Mouse (Mus musculus): ENCODE results near the gene Rps6ka4. TPM values are rescaled to one million over a fixed set of nuclear protein-coding genes. Genes with fewer than 3 reads are reported as not detected.

The Rps6ka4 gene
- polyA plus RNA-seq (2012), result 0.39 and 0.46 TPM in 2 replicates

DNA sequence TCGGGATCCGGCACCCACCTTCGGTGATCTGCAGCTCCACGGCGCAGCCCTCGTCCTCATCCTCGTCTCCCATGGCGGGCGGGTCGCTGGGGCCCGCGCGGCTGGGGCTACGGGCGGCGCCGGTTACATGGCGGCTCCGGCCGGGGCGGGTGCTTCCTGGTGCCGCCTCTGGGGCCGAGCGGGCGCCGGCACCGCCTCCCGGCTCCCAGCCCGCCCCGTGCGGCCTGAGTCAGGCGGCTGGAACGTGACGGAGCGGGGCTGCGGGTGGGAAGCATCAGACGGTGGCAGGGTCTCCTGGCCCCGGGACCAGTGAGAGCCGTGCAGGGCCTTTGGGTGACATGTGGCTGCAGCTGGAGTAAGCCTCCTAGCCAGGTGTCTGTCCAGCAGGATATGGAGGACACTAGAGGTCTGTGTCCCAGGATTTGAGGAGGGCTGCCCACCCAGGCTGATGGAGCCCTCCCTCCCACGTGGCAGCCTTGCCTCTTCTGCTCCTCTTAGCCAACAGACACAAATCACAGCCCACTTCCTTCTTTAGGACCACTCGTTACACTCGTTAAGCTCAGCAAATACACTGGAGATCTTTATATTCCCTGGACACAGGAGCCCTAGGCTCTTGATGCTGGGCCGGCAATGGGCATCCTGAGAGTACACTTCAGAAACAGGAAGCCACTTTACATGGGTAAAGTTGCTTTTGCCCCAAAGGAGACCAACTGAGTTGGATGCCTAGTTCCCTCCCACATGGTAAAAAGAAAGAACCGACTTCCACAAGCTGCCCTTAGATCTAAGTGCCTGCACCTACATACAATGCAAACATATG lies at the start of gene Rps6ka4:
Gene Rps6ka4 (minus strand): TSS at position 162 of the 817 bp plus-strand sequence.
- peaks cover 25% of the 10 kb centered on the region for H3K4me1 ChIP-seq (ENCODE audit: control insufficient read depth)
- peak within 1 kb of the TSS; percentile 68 for H3K4me3 ChIP-seq (replicated peaks)
- H3K27me3 ChIP-seq (ENCODE audit: control insufficient read depth), result peaks cover 33% of the 10 kb centered on the region
- no peak for TF ChIP-seq TAL1 (IDR thresholded peaks at IDR 0.05; ENCODE audit: low read length)
- TF ChIP-seq GATA1 (IDR thresholded peaks at IDR 0.05; ENCODE audit: low read length), result no peak
- no peaks in the 10 kb centered on the region for H3K9me3 ChIP-seq (ENCODE audit: control insufficient read depth, low read length)
- H3K36me3 ChIP-seq (ENCODE audit: control insufficient read depth), result peaks cover 12% of the 10 kb centered on the region

DNA sequence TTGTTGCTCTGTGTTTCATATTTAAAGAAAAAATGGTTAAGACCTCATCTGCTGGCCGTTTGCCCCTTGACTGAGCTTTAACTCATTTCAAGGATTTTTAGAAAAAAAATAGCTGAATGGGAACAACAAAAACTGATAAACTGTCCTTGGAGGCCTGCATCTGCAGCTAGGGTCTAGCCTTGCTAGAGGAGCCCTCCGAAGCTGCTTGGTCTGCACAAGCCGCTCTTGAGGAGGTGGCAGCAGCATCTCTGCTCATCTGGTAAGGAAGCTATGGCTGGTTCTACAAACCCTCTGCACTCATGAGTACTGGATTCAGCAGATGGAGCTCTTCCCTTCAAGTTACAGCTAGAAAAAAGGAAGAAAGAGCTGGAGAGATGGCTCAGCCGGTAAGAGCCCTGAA lies 37.5 kb upstream of the Rps6ka4 start:
- no peaks in the 10 kb centered on the region for H3K4me1 ChIP-seq (ENCODE audit: control insufficient read depth)
- H3K27me3 ChIP-seq (ENCODE audit: control insufficient read depth), result no peaks in the 10 kb centered on the region
- H3K36me3 ChIP-seq (ENCODE audit: control insufficient read depth), result no peaks in the 10 kb centered on the region
- H3K9me3 ChIP-seq (ENCODE audit: control insufficient read depth, low read length), result no peaks in the 10 kb centered on the region
- no peak overlapping the region for H3K4me3 ChIP-seq (replicated peaks)
- TF ChIP-seq TAL1 (IDR thresholded peaks at IDR 0.05; ENCODE audit: low read length), result no peak
- TF ChIP-seq GATA1 (IDR thresholded peaks at IDR 0.05; ENCODE audit: low read length), result no peak

DNA sequence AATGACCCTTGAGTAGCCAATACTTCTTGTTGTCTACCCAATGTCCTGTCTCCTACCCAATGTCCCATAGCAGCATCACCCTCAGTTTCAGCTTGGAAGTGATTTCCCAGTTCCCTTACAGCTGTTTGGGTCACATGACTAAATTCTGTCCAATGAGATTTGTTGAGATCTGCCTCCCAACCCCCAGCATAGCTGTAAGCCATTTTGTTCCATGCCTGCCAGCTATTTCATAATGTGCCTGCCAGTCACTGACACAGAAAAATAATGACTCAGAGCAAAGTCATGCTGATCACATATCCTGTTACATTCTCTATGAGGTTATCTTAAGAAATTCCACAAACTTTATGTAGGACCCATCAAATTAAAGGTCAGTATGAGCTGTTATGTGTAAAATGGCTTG lies 36.4 kb upstream of the Rps6ka4 start:
- H3K4me3 ChIP-seq (replicated peaks), result no peak overlapping the region
- no peaks in the 10 kb centered on the region for H3K27me3 ChIP-seq (ENCODE audit: control insufficient read depth)
- H3K4me1 ChIP-seq (ENCODE audit: control insufficient read depth), result peaks cover 2% of the 10 kb centered on the region; the same call in 1 of the 2 replicates
- no peaks in the 10 kb centered on the region for H3K36me3 ChIP-seq (ENCODE audit: control insufficient read depth)
- no peak for TF ChIP-seq GATA1 (IDR thresholded peaks at IDR 0.05; ENCODE audit: low read length)
- no peak for TF ChIP-seq TAL1 (IDR thresholded peaks at IDR 0.05; ENCODE audit: low read length)
- H3K9me3 ChIP-seq (ENCODE audit: control insufficient read depth, low read length), result no peaks in the 10 kb centered on the region

DNA sequence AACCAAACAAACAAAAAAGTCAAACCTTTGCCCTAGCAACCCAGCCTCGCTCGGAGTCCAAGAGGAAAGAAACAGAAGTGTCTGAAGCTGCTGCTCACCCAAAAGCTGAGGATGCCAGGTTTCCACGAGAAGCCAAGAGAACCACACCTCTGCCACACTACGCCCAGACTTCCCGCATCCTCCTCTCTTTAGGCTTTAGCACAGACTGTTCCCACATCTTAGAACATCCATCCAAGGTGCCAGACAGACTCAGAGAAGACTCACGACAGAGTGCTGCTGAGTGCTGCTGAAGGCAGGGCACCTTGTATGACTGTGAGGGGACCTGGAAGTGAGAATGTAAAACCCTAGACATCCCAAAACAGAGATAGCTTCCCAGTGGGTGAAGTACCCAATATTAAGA lies 35.4 kb upstream of the Rps6ka4 start:
- Histone ChIP-seq H3K4me3 (replicated peaks) (no peak overlapping the region), H3K9me3 (ENCODE audit: control insufficient read depth, low read length) (no peaks in the 10 kb centered on the region), H3K4me1 (ENCODE audit: control insufficient read depth) (peaks cover 9% of the 10 kb centered on the region), H3K36me3 (ENCODE audit: control insufficient read depth) (no peaks in the 10 kb centered on the region), H3K27me3 (ENCODE audit: control insufficient read depth) (no peaks in the 10 kb centered on the region)
- TF ChIP-seq TAL1 (IDR thresholded peaks at IDR 0.05; ENCODE audit: low read length) (no peak), GATA1 (IDR thresholded peaks at IDR 0.05; ENCODE audit: low read length) (no peak)

DNA sequence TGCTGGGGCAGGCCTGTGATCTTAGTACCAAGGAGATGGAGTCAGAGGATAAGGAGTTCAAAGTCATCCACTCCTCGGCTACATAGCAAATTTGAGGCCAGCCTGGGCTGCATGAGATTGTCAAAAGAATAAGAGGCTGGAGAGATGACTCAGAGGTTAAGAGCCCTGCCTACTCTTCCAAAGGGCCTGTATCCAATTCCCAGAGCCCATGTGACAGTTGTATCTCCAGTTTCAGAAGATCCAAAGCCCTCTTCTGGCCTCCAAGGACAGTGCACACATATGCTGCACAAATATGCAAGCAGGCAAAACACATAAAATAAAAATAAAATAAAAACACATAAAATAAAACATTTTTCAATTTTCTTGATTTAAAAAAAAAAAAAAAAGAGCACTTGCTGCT lies 33.8 kb upstream of the Rps6ka4 start:
- no peaks in the 10 kb centered on the region for H3K27me3 ChIP-seq (ENCODE audit: control insufficient read depth)
- no peaks in the 10 kb centered on the region for H3K9me3 ChIP-seq (ENCODE audit: control insufficient read depth, low read length)
- no peak for TF ChIP-seq TAL1 (IDR thresholded peaks at IDR 0.05; ENCODE audit: low read length)
- TF ChIP-seq GATA1 (IDR thresholded peaks at IDR 0.05; ENCODE audit: low read length), result no peak
- peaks cover 16% of the 10 kb centered on the region for H3K4me1 ChIP-seq (ENCODE audit: control insufficient read depth)
- no peak overlapping the region for H3K4me3 ChIP-seq (replicated peaks)
- no peaks in the 10 kb centered on the region for H3K36me3 ChIP-seq (ENCODE audit: control insufficient read depth)

DNA sequence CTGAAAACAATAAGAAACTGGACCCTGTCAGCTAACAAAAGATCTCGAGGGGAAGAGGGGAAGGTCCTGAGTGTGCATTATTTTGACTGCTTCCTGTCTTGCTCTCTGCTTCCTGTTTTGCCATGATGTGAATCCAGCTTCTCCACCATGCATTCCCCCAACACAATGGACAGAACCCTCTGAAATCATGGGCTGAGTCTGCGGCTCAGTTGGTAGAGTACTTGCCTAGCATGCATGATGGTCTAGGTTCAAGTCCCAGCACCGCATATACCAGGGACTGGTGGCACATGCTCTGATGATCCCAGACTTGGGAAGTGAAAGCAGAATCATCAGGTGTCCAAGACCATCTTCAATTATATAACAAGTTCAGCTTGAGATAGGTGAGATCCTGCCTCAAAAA lies 32.3 kb upstream of the Rps6ka4 start:
- no peaks in the 10 kb centered on the region for H3K9me3 ChIP-seq (ENCODE audit: control insufficient read depth, low read length)
- no peaks in the 10 kb centered on the region for H3K27me3 ChIP-seq (ENCODE audit: control insufficient read depth)
- H3K4me3 ChIP-seq (replicated peaks), result no peak overlapping the region
- H3K4me1 ChIP-seq (ENCODE audit: control insufficient read depth), result peaks cover 18% of the 10 kb centered on the region
- TF ChIP-seq TAL1 (IDR thresholded peaks at IDR 0.05; ENCODE audit: low read length) (no peak), GATA1 (IDR thresholded peaks at IDR 0.05; ENCODE audit: low read length) (no peak)
- H3K36me3 ChIP-seq (ENCODE audit: control insufficient read depth), result no peaks in the 10 kb centered on the region

DNA sequence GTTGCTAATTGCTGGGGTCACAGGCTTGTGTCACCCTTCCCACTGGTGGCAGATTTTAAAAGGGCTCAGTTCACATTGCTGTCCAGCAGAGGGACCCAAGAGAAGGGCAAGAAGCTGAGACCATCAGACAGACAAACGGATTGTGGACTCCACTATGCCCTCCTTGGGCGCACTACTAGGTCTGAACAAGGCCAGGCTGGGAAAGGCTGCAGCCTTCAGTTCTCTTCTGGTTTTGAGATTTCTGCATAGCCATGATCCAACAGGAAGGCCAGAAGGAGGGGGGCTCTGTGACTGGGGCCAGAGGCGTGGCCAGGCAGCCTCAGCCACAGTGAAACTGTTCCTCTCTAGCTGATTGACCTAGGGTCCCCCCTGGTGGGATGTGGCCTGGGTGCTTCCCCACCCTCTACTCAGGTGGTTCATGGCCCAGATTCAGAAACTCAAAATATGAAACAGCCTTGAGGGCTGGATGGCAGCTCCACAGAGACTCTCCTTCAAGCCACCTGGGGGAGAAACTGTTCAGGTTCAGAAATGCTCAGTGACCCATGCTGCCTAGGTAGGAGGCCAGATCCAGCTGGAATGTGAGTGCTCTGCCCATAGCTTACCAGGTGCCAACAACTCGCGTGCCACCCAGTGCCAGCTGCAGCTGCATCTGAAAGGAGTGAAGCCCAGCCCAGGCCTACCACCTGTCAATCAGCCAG lies 31.3 kb upstream of the Rps6ka4 start:
- Histone ChIP-seq H3K9me3 (ENCODE audit: control insufficient read depth, low read length) (no peaks in the 10 kb centered on the region), H3K36me3 (ENCODE audit: control insufficient read depth) (no peaks in the 10 kb centered on the region), H3K4me3 (replicated peaks) (no peak overlapping the region), H3K27me3 (ENCODE audit: control insufficient read depth) (no peaks in the 10 kb centered on the region), H3K4me1 (ENCODE audit: control insufficient read depth) (peaks cover 18% of the 10 kb centered on the region)
- no peak for TF ChIP-seq GATA1 (IDR thresholded peaks at IDR 0.05; ENCODE audit: low read length)
- no peak for TF ChIP-seq TAL1 (IDR thresholded peaks at IDR 0.05; ENCODE audit: low read length)

DNA sequence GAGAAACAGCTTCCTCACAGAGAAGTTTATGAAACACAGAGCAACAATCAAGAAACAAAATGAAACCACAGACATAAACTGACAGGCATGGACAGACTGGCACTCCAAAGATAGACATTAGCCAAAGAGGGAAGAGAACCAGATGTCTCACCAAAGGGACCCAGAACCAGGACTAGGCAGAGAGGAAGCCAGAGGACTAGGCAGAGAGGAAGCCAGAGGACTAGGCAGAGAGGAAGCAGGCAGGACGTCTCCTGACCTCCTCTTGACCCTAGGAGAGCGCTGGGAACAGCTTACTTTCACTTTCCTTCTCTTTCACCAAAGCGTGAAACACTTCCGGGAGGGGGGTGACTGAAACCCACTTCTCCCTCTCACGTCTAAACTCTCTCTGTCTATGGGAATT lies 28.9 kb upstream of the Rps6ka4 start:
- Histone ChIP-seq H3K27me3 (ENCODE audit: control insufficient read depth) (no peaks in the 10 kb centered on the region), H3K36me3 (ENCODE audit: control insufficient read depth) (no peaks in the 10 kb centered on the region), H3K4me1 (ENCODE audit: control insufficient read depth) (peaks cover 18% of the 10 kb centered on the region), H3K4me3 (replicated peaks) (peak overlapping the region; percentile 69), H3K9me3 (ENCODE audit: control insufficient read depth, low read length) (no peaks in the 10 kb centered on the region)
- TF ChIP-seq GATA1 (IDR thresholded peaks at IDR 0.05; ENCODE audit: low read length), result no peak
- no peak for TF ChIP-seq TAL1 (IDR thresholded peaks at IDR 0.05; ENCODE audit: low read length)

DNA sequence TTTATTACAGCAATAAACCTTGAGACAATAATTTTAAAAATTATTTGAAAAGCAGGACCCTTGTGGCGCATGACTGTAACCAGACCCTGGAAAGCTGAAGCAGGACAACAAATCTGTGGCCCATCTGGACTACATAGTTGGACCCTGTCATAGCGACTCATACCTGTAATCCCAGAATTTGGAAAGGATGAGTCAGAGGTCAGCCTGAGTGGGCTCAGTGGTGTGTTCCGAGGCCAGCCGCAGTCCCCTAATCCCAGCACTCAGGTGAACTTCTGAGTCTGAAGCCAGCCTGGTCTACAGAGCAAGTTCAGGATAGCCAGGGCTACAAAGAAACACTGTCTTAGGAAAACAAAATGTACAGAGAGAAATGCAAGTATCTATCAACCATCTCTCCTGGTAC lies 21.0 kb upstream of the Rps6ka4 start:
- peaks cover 17% of the 10 kb centered on the region for H3K4me1 ChIP-seq (ENCODE audit: control insufficient read depth)
- no peak for TF ChIP-seq TAL1 (IDR thresholded peaks at IDR 0.05; ENCODE audit: low read length)
- no peak for TF ChIP-seq GATA1 (IDR thresholded peaks at IDR 0.05; ENCODE audit: low read length)
- no peaks in the 10 kb centered on the region for H3K36me3 ChIP-seq (ENCODE audit: control insufficient read depth)
- H3K9me3 ChIP-seq (ENCODE audit: control insufficient read depth, low read length), result no peaks in the 10 kb centered on the region
- H3K4me3 ChIP-seq (replicated peaks), result no peak overlapping the region
- H3K27me3 ChIP-seq (ENCODE audit: control insufficient read depth), result no peaks in the 10 kb centered on the region
